Mouse (Mus musculus) cortical plate, adult 2 months (tissue): ENCODE results near the gene Zmynd8. TPM values are rescaled to one million over a fixed set of nuclear protein-coding genes. Genes with fewer than 3 reads are reported as not detected.
"Not testable (repeated sequence)": the region's sequence is repeated elsewhere in the genome, so short reads cannot be mapped to it uniquely, and the experiment has no call there.

Experiments
- H3K27ac ChIP-seq: fragments of 200-500 bp; 2 replicates; pipeline ENCODE4 v1.5.1; 2012; ENCODE audit warnings: low read length, control low read depth, inconsistent platforms; ENCODE audit not compliant: insufficient read depth
- H3K4me1 ChIP-seq: fragments of 200-500 bp; 2 replicates; pipeline ENCODE4 v1.6.1; 2011; ENCODE audit warnings: low read length; ENCODE audit not compliant: control insufficient read depth, insufficient read depth
- H3K4me3 ChIP-seq: fragments of 200-500 bp; 2 replicates; pipeline ENCODE4 v1.5.1; 2011; ENCODE audit warnings: mild to moderate bottlenecking, low read length, control low read depth; ENCODE audit not compliant: insufficient read depth
- CTCF ChIP-seq: fragments of 200-500 bp; IDR thresholded peaks from 2 replicates; pipeline ENCODE4 v1.5.1; 2011; ENCODE audit warnings: mild to moderate bottlenecking, control low read depth, low read length; ENCODE audit not compliant: insufficient read depth; ENCODE audit errors: extremely low read depth
- POLR2A ChIP-seq: fragments of 200-500 bp; IDR thresholded peaks from 2 replicates; pipeline ENCODE4 v1.6.1; 2011; ENCODE audit warnings: mild to moderate bottlenecking, low read length, control low read depth; ENCODE audit not compliant: insufficient read depth; ENCODE audit errors: extremely low read depth
- polyA plus RNA-seq: library from polyadenylated mRNA; depleted of rRNA; stranded (reverse); fragments of >200 nt; gene quantifications from 2 replicates; pipeline ENCODE4 v1.2.3, GENCODE M21; 2012

Zmynd8 gene
- polyA plus RNA-seq, 1 experiment, result 90.5 TPM

DNA sequence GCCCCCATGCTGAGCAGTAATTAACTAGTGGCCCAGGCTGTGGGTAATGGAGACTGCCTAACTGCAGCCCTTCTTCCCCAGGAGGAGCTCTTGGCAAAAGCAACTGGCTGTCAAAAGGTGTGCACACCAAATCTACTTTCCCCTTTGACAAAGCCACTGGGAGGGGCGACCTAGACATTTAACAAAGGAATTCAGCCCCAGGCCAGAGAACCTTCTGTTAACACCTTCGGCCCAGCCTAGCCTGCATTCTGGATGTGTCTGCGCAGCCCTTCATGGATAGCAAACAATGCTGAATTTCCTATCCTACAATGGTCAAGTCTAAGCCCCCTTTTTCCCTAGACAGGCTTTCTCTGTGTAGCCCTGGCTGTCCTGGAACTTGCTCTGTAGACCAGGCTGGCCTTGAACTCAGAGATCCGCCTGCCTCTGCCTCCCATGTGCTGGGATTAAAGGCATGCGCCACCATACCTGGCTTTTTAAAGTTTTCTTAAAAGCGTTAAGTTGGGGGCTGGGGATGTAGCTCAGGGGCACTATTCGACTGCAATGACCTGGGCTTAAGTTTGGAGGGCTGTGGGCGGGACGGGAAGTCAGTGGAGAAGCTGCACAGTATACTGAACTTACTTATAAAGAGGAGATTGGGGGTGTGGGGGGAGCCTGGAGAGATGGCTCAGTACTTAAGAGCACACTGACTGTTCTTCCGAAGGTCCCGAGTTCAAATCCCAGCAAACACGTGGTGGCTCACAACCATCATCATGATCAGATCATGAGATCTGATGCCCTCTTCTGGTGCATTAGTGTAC, 90.4 kb downstream of the Zmynd8 start:
- no peaks in the 10 kb centered on the region for H3K4me1 ChIP-seq
- no peak overlapping the region for H3K27ac ChIP-seq
- TF ChIP-seq CTCF (no peak), POLR2A (no peak)
- no peak overlapping the region for H3K4me3 ChIP-seq

DNA sequence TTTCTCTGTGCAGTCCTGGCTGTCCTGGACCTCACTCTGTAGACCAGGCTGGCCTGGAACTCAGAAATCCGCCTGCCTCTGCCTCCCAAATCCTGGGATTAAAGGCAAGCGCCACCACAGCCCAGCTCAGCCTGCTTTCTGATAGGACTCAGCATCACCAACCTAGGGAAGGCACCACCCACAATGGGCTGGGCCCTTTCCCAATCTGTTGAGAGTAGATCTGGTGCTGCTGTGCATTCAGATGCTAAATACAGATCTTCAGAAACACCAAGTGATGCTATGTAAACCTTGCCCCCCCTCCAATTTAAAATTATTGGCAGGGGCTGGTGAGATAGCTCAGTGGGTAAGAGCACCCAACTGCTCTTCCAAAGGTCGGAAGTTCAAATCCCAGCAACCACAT, 98.6 kb downstream of the Zmynd8 start:
- not testable (repeated sequence) for H3K4me3 ChIP-seq, H3K4me1 ChIP-seq, H3K27ac ChIP-seq

DNA sequence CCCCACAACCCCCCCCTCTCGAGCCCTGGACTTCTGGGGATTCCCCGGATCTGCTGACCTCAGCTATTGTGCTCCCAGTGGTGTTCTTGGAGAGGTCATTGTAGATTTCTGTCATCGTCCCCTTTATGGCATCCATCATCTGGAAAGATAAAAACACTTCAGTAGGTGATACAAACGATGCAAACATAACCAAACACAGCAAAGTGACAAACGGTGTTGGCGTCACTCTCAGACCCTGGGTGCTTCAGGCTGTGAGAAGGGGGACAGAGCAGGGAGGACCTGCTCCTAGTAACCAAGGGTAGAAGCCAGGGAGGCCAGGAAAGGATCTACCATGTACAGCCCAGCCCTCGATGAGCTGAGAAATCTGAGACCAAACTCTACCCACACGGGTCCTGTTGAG, 100.9 kb downstream of the Zmynd8 start:
- TF ChIP-seq POLR2A (no peak), CTCF (no peak)
- Histone ChIP-seq H3K4me3 (no peak overlapping the region), H3K4me1 (no peaks in the 10 kb centered on the region; the same call in 1 of the 2 replicates), H3K27ac (no peak overlapping the region)

DNA sequence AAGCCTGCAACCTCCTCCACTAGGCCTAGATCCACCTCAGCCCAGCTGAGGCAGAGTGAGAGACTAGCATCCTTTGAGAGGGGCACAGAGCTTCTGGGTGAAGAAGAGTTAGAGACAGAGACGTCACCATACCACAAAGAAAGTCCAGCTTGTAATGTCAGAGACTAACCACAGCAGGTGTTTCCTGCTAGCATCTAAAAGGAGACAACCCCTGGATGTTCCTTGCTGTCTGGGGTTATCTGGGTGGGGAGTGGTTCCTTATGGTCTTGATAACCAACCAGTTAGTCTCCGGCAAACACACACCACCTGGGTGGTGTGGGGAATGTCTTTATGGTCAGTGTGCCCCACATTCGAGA, 105.6 kb downstream of the Zmynd8 start:
- TF ChIP-seq POLR2A (no peak), CTCF (no peak)
- Histone ChIP-seq H3K27ac (no peak overlapping the region), H3K4me3 (no peak overlapping the region), H3K4me1 (no peaks in the 10 kb centered on the region)

DNA sequence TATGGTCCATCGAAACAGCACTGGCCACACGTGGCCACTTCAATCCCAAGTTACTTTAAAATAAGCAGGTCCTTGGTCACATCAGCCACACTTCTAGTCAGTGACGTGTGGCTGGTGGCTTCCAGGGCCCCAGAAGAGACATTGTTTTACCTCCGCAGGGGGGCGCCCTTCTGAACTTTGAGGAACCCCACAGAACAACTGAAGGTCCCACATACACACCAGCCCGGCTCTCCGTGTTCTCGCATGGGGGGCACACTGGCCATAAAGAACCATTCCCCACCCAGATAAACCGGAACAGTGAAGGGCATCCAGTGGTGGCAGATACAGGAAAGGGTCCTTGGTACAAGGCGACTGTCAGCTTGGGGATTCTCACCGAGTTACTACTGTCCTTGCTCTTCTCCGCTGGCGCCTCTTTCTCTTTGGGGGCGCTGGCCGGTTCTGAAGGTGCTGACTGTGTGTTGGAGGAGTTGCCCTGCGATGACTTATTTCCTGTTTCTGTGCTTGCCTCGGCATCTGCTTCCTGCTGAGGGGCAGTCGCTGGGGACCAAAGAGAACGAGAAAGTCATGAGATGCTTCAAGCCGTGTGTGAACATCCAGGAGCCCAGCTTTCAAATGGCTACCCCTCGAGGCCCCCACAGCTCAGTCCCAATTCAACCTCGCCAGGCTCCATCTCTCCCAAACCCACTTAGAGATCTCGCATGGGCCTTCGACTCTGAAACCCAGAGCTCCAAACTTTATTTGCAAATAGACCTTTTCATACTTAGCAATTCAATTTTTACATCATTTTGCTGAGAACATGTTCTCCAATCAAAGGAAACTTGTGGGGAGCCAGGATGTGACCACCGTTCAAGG, 106.2 kb downstream of the Zmynd8 start:
- Histone ChIP-seq H3K4me3 (no peak overlapping the region), H3K4me1 (no peaks in the 10 kb centered on the region), H3K27ac (no peak overlapping the region)
- TF ChIP-seq CTCF (no peak), POLR2A (no peak)

DNA sequence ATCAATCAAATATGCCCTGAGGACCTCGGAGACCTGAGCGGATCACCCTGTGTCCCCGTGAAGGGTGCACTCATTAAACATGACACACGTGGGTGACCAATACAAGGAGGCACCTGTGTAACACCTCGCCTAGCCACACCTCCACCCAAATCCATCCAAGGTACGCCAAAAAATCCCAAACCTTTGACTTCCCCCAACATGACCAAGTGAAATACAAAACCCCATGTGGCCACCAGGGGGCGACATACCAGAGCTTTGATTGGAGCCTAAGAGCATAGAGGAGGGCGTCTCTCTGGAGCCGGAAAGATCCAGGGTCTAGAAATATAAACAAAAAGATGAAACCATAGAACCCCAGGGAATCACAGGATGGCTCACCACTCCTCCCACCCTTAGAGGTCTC, 107.2 kb downstream of the Zmynd8 start:
- Histone ChIP-seq H3K4me3 (no peak overlapping the region), H3K27ac (no peak overlapping the region), H3K4me1 (no peaks in the 10 kb centered on the region)
- no peak for TF ChIP-seq POLR2A
- TF ChIP-seq CTCF, result peak; percentile 76

DNA sequence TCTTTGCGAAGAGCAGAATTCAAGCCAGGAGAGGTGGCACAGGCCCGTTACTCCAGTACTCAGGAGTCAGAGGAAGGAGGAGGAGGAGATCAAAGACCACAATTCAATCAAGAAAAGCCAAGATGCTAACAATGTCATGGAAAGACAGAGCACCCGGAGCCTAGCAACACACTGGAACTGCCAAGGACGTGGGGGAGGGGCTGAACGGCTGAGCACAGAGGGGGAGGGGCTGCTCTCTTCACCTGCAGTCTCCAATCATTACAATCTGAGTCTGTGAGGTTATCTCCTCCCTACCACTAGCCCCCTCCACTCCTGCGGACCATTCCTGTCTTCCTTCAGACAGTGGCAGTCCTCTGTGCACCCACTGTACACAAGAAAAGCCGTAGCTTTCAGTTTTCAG, 107.8 kb downstream of the Zmynd8 start:
- H3K4me1 ChIP-seq, result no peaks in the 10 kb centered on the region
- H3K4me3 ChIP-seq, result no peak overlapping the region
- H3K27ac ChIP-seq, result no peak overlapping the region
- TF ChIP-seq POLR2A (no peak), CTCF (no peak)

DNA sequence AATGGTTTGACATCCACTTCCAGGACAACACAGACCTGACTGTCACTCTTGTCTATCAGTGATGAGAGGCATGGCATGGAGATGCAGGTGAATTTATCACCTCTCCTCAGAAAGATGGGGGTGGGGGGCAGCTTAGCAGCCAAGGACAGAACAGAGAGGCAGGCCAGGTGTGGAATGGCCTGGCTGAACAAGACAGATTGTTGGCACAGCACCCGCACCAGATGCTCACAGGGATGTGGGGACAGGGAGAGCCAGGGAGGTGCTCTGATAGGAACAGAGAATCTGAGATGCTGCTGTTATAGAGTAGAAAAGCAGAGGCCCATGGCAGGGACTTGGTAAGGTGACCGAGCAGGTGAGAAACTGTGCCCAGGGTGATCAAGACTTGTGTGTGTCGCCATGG, 109.1 kb downstream of the Zmynd8 start:
- H3K27ac ChIP-seq, result no peak overlapping the region
- no peaks in the 10 kb centered on the region for H3K4me1 ChIP-seq
- TF ChIP-seq CTCF, result no peak
- TF ChIP-seq POLR2A, result no peak
- H3K4me3 ChIP-seq, result no peak overlapping the region

DNA sequence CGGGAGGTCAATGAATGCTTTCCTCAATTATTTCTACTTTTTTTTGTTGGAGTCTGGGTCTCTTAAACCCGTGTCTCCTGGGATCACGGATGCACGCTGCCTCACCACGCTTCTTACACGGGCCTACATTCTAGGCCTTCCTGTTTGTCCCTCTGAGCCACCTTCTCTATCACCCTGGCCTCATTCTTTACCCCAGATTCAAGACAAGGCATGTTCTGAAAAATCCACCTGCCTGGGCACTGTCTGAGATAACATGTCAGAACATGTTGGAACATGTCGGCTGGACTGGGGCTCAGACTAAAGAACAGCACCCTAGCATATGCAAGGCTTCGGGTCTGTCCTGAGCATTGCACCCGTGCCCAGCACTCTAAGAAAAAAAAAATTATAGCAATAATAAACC, 110.0 kb downstream of the Zmynd8 start:
- Histone ChIP-seq H3K4me3 (no peak overlapping the region), H3K27ac (no peak overlapping the region), H3K4me1 (no peaks in the 10 kb centered on the region)
- TF ChIP-seq POLR2A (no peak), CTCF (no peak)

DNA sequence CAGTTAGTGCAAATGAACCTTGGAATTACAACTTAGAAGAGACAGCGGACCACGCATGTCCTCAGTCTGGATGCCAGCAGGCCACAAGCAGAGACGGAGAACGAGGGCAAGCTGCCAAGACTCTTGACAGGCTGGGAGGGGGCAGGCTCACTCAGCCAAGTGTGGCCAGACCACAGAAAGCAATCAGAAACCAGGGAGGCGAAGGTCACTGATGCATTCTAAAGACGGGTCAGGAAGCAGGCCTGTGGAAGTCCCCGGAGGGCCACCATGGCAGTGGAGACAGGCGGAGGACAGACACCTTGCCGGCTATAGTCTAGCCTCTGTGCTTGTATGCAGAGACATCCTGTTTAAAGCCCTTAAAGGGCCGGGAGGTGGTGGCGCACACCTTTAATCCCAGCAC, 110.8 kb downstream of the Zmynd8 start:
- TF ChIP-seq CTCF, result no peak
- TF ChIP-seq POLR2A, result no peak
- Histone ChIP-seq H3K4me3 (no peak overlapping the region), H3K27ac (no peak overlapping the region), H3K4me1 (no peaks in the 10 kb centered on the region)
